Mouse (Mus musculus): ENCODE data around the gene Ncaph2. TPM values are rescaled to one million over a fixed set of nuclear protein-coding genes. Genes with fewer than 3 reads are reported as not detected.

Ncaph2 gene
- polyA plus RNA-seq, 1 experiment, result 182 TPM

- Histone ChIP-seq H3ac (ENCODE audit: control insufficient read depth, insufficient read length) (no peak within 1 kb of the TSS), H3K36me3 (ENCODE audit: control insufficient read depth, insufficient read depth) (no peaks in the 10 kb centered on the region), H3K4me3 (no peak within 1 kb of the TSS), H3K4me2 (ENCODE audit: low read depth) (no peak within 1 kb of the TSS), H3K79me2 (ENCODE audit: control insufficient read depth, insufficient read depth) (no peaks in the 10 kb centered on the region), H3K27me3 (ENCODE audit: control insufficient read depth, insufficient read depth, insufficient read length) (no peaks in the 10 kb centered on the region)
- TF ChIP-seq SRF (IDR thresholded peaks at IDR 0.05; ENCODE audit: control insufficient read depth, insufficient read length, low read depth), result no peak
- no peak for TF ChIP-seq POLR2A (IDR thresholded peaks at IDR 0.05; ENCODE audit: insufficient read length, low read depth)
- TF ChIP-seq TCF3 (IDR thresholded peaks at IDR 0.05; ENCODE audit: insufficient read length, low read depth), result no peak
- TF ChIP-seq MYOG (IDR thresholded peaks at IDR 0.05; ENCODE audit: control insufficient read depth in 1 of 3, insufficient read depth in 1 of 3, insufficient read length in 2 of 3, low read depth in 2 of 3), result no peak
Observed at GRCm38 (mm10) chr15:89410118-89410517, 54.6 kb downstream of the Ncaph2 start, which contains the start of gene Syce3. Gene Syce3, minus strand, starts transcription at chr15:89410503.

- no peak for TF ChIP-seq REST (IDR thresholded peaks at IDR 0.05; ENCODE audit: insufficient read depth, insufficient read length)
- no peak overlapping the region for H3ac ChIP-seq (ENCODE audit: control insufficient read depth, insufficient read length)
- H3K4me3 ChIP-seq, result no peak overlapping the region
- H3K79me2 ChIP-seq (ENCODE audit: control insufficient read depth, insufficient read depth), result no peaks in the 10 kb centered on the region
- peaks cover 8% of the 10 kb centered on the region for H3K36me3 ChIP-seq (ENCODE audit: control insufficient read depth, insufficient read depth)
- H3K4me2 ChIP-seq (ENCODE audit: low read depth), result no peak overlapping the region
- no peaks in the 10 kb centered on the region for H3K27me3 ChIP-seq (ENCODE audit: control insufficient read depth, insufficient read depth, insufficient read length)
Observed at GRCm38 (mm10) chr15:89415282-89415681, 59.8 kb downstream of the Ncaph2 start.

DNA sequence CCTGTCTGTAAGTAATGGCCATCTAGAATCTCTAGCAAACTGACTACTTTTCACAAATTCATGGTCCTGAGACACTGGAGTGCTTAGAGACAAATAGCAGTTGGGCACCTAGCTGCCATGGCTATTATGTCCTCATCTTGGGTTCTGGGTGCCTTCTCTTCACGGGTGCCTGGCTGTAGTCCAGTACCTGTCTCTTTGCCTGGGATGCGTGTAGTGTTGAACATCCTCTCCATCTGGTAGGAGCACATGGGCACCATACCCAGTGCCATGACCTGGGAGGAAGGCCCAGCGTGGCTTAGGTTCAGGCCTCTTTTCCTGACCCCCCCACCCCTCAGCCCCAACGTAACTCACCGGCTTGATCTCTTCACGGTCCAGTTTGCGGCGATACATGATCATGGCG is 66.4 kb downstream of the Ncaph2 start:
- Histone ChIP-seq H3K4me2 (ENCODE audit: low read depth) (no peak overlapping the region), H3K4me3 (no peak overlapping the region), H3K27me3 (ENCODE audit: control insufficient read depth, insufficient read depth, insufficient read length) (no peaks in the 10 kb centered on the region), H3ac (ENCODE audit: control insufficient read depth, insufficient read length) (no peak overlapping the region), H3K36me3 (ENCODE audit: control insufficient read depth, insufficient read depth) (peaks cover 12% of the 10 kb centered on the region), H3K79me2 (ENCODE audit: control insufficient read depth, insufficient read depth) (no peaks in the 10 kb centered on the region)
- TF ChIP-seq TCF3 (IDR thresholded peaks at IDR 0.05; ENCODE audit: insufficient read length, low read depth) (no peak), TCF12 (IDR thresholded peaks at IDR 0.05; ENCODE audit: insufficient read depth, poor library complexity, severe bottlenecking) (no peak), POLR2AphosphoS2 (IDR thresholded peaks at IDR 0.05; ENCODE audit: insufficient read length, low read depth) (no peak), CEBPB (IDR thresholded peaks at IDR 0.05; ENCODE audit: insufficient read depth, poor library complexity, severe bottlenecking) (no peak), MYOG (IDR thresholded peaks at IDR 0.05; ENCODE audit: control insufficient read depth in 1 of 3, insufficient read depth in 1 of 3, insufficient read length in 2 of 3, low read depth in 2 of 3) (no peak), MAX (IDR thresholded peaks at IDR 0.05; ENCODE audit: low read depth) (no peak), REST (IDR thresholded peaks at IDR 0.05; ENCODE audit: insufficient read depth, insufficient read length) (no peak), E2F4 (IDR thresholded peaks at IDR 0.05; ENCODE audit: insufficient read depth) (no peak), USF1 (IDR thresholded peaks at IDR 0.05; ENCODE audit: low read depth) (no peak), SRF (IDR thresholded peaks at IDR 0.05; ENCODE audit: control insufficient read depth, insufficient read length, low read depth) (no peak), MYOD1 (IDR thresholded peaks at IDR 0.05; ENCODE audit: control insufficient read depth in 1 of 3, insufficient read length in 2 of 3, low read depth in 2 of 3) (no peak), POLR2A (IDR thresholded peaks at IDR 0.05; ENCODE audit: insufficient read length, low read depth) (no peak)

Other genes starting within 250 kb of the Ncaph2 start
- gene Tubgcp6, start 232.6 kb upstream of the Ncaph2 start, polyA plus RNA-seq (2012; fragmentation: generic; extraction: Trizol), result 15.0 TPM
- 11.7 TPM for gene Hdac10, start 227.0 kb upstream of the Ncaph2 start, polyA plus RNA-seq (2012; fragmentation: generic; extraction: Trizol)
- 35.0 TPM for gene Mapk12, start 215.0 kb upstream of the Ncaph2 start, polyA plus RNA-seq (2012; fragmentation: generic; extraction: Trizol)
- gene Mapk11, start 206.1 kb upstream of the Ncaph2 start, polyA plus RNA-seq (2012; fragmentation: generic; extraction: Trizol), result 9.1 TPM
- gene Plxnb2, start 174.9 kb upstream of the Ncaph2 start, polyA plus RNA-seq (2012; fragmentation: generic; extraction: Trizol), result 278 TPM
- gene Dennd6b, start 159.2 kb upstream of the Ncaph2 start, polyA plus RNA-seq (2012; fragmentation: generic; extraction: Trizol), result 6.6 TPM
- 43.6 TPM for gene Ppp6r2, start 144.2 kb upstream of the Ncaph2 start, polyA plus RNA-seq (2012; fragmentation: generic; extraction: Trizol)
- gene Sbf1, start 40.4 kb upstream of the Ncaph2 start, polyA plus RNA-seq (2012; fragmentation: generic; extraction: Trizol), result 222 TPM
- gene Adm2, start 33.0 kb upstream of the Ncaph2 start, polyA plus RNA-seq (2012; fragmentation: generic; extraction: Trizol), result 71.1 TPM
- gene Miox, start 21.3 kb upstream of the Ncaph2 start, polyA plus RNA-seq (2012; fragmentation: generic; extraction: Trizol), result 0.04 TPM
- 96.5 TPM for gene Lmf2, start 60 bp upstream of the Ncaph2 start, polyA plus RNA-seq (2012; fragmentation: generic; extraction: Trizol)
- 28.0 TPM for gene Sco2, start 18.1 kb downstream of the Ncaph2 start, polyA plus RNA-seq (2012; fragmentation: generic; extraction: Trizol)
- gene Tymp, start 21.3 kb downstream of the Ncaph2 start, polyA plus RNA-seq (2012; fragmentation: generic; extraction: Trizol), result 4.1 TPM
- not detected for gene Odf3b, start 23.6 kb downstream of the Ncaph2 start, polyA plus RNA-seq (2012; fragmentation: generic; extraction: Trizol)
- not detected for gene Klhdc7b, start 29.2 kb downstream of the Ncaph2 start, polyA plus RNA-seq (2012; fragmentation: generic; extraction: Trizol)
- gene Syce3, start 54.8 kb downstream of the Ncaph2 start, polyA plus RNA-seq (2012; fragmentation: generic; extraction: Trizol), result not detected
- 5.9 TPM for gene Cpt1b, start 70.1 kb downstream of the Ncaph2 start, polyA plus RNA-seq (2012; fragmentation: generic; extraction: Trizol)
- 0.80 TPM for gene C730034F03Rik, start 73.9 kb downstream of the Ncaph2 start, polyA plus RNA-seq (2012; fragmentation: generic; extraction: Trizol)
- gene Gm44502, start 74.0 kb downstream of the Ncaph2 start, polyA plus RNA-seq (2012; fragmentation: generic; extraction: Trizol), result 0.11 TPM
- gene Chkb, start 74.2 kb downstream of the Ncaph2 start, polyA plus RNA-seq (2012; fragmentation: generic; extraction: Trizol), result 35.6 TPM
- 0.01 TPM for gene Mapk8ip2, start 98.2 kb downstream of the Ncaph2 start, polyA plus RNA-seq (2012; fragmentation: generic; extraction: Trizol)
- 33.2 TPM for gene Arsa, start 121.7 kb downstream of the Ncaph2 start, polyA plus RNA-seq (2012; fragmentation: generic; extraction: Trizol)
- 1.4 TPM for gene Shank3, start 143.9 kb downstream of the Ncaph2 start, polyA plus RNA-seq (2012; fragmentation: generic; extraction: Trizol)
- gene Acr, start 212.6 kb downstream of the Ncaph2 start, polyA plus RNA-seq (2012; fragmentation: generic; extraction: Trizol), result not detected
- gene Rabl2, start 236.2 kb downstream of the Ncaph2 start, polyA plus RNA-seq (2012; fragmentation: generic; extraction: Trizol), result 13.9 TPM